In genomic region chr10:81176466-81177271, GRCm38 (mm10) we compare ENCODE assay signal across 8 mouse cellular contexts. TPM values are rescaled to one million over a fixed set of nuclear protein-coding genes. Genes with fewer than 3 reads are reported as not detected.
DNase-seq lines count a peak whose midpoint lies in the region; ATAC-seq and TF ChIP-seq lines count a peak whose summit lies in the region.

Eef2 (plus strand) TSS chr10:81176631.

- H3K9me3 ChIP-seq in hindbrain, embryonic 16.5 days (ENCODE audit: control insufficient read depth, low read length), result no peaks in the 10 kb centered on the region

- TF ChIP-seq CTCF in gastrocnemius, adult 2 months (IDR thresholded peaks at IDR 0.05), result no peak

- peak; percentile 98 for DNase-seq in ZHBTc4 (ENCODE audit: low read depth, low spot score)
- DNase-seq in cerebellum, postnatal 4 days (ENCODE audit: low spot score in 2 of 2), result peak; percentile 100
- peak; percentile 100 for DNase-seq in gastrocnemius, adult 2 months
- peak; percentile 99 for DNase-seq in left cerebral cortex, adult 18-20 months (ENCODE audit: low spot score in 2 of 2)
- DNase-seq in lung, postnatal 4 days, result peak; percentile 99
- peak; percentile 98 for DNase-seq in retina, postnatal 1 day
- peak; percentile 99 for DNase-seq in thymus, postnatal 4 days

- H3K27ac ChIP-seq in gastrocnemius, adult 2 months, result peak within 1 kb of the TSS; percentile 91
- H3K27ac ChIP-seq in hindbrain, embryonic 16.5 days (ENCODE audit: low read depth, low read length), result peak within 1 kb of the TSS; percentile 90

- under 1% methylated on average over 77 of the region's 77 CpGs for WGBS in hindbrain, embryonic 16.5 days

- ATAC-seq in hindbrain, embryonic 16.5 days, result peak; percentile 70

- peak within 1 kb of the TSS; percentile 76 for H3K9ac ChIP-seq in hindbrain, embryonic 16.5 days (ENCODE audit: low read depth, low read length)

- H3K36me3 ChIP-seq in hindbrain, embryonic 16.5 days (ENCODE audit: control insufficient read depth, insufficient read depth, low read length), result peaks cover 40% of the 10 kb centered on the region

- H3K27me3 ChIP-seq in hindbrain, embryonic 16.5 days (replicated peaks; ENCODE audit: control insufficient read depth, insufficient read depth, low read length), result no peaks in the 10 kb centered on the region

- peak within 1 kb of the TSS; percentile 96 for H3K4me2 ChIP-seq in hindbrain, embryonic 16.5 days (ENCODE audit: low read length)

- peak within 1 kb of the TSS; percentile 91 for H3K4me3 ChIP-seq in gastrocnemius, adult 2 months
- peak within 1 kb of the TSS; percentile 55 for H3K4me3 ChIP-seq in hindbrain, embryonic 16.5 days (ENCODE audit: low read length)

- H3K4me1 ChIP-seq in hindbrain, embryonic 16.5 days (ENCODE audit: control insufficient read depth, insufficient read depth, low read depth, low read length), result peaks cover 45% of the 10 kb centered on the region

- intact Hi-C loops in gastrocnemius, adult 2 months (cut with DNase I), result loop anchor here (5.0 to 10.0 kb wide), 3 partner anchors 44 to 274 kb away; partner anchors contain the start of gene Timm13

RNA-seq across cellular contexts. Expression of gene Eef2, which starts in this region (rescaled TPM):
- 1,000 to 10,000 TPM; 1,128 to 1,335 TPM for total RNA-seq in gastrocnemius, adult 2 months (2021)
- polyA plus RNA-seq in hindbrain, embryonic 16.5 days (2015; fragmentation: Nextera tagmentation; extraction: Ambion mirVana), result 525 and 551 TPM in 2 replicates
- 100 to 1,000 TPM; 899 to 919 TPM for total RNA-seq in left cerebral cortex, adult 18-20 months (2021)

Comparison
In these comparisons a context has a peak if more than half of its experiments do, and no peak if none do; other contexts are left out.
1. Peak in every context shown above with its lines: DNase-seq, ATAC-seq, H3K4me3 ChIP-seq and H3K27ac ChIP-seq.